In the genomic region with DNA sequence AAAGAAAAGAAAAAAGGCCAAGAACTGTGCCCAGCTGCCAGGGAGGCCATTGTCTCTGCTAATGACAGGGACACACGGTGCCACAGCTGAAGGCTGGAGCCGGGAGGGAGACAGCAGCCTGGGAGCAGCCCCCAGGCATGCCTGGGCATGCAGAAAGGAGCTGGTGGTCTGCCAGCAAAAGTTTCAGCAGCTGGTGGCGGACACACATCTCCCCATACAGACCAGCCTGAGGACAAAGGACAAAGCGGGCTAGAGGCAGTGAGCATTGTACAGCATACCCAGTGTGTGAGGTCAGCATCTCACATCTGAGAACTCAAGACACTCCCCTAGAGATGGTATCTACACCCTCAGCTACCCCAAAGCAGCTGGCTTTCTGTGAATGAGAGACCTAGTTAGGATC, we compare ENCODE assay signal across 12 mouse cellular contexts. TPM values are rescaled to one million over a fixed set of nuclear protein-coding genes. Genes with fewer than 3 reads are reported as not detected.
DNase-seq lines count a peak whose midpoint lies in the region; ATAC-seq and TF ChIP-seq lines count a peak whose summit lies in the region.
"Had no signal": no experiment of that assay in that cellular context is flagged by ENCODE, and none has a peak within 500 bp of the region (broad histone marks: within the 10 kb centered on the region; RNA-seq: fewer than 3 reads in every experiment).

No protein-coding gene starts in this region.

- 56% methylated on average over 4 of the region's 4 CpGs for WGBS in lung, embryonic 14.5 days
- WGBS in forebrain, embryonic 14.5 days, result 12% methylated on average over 4 of the region's 4 CpGs

- H3K4me2 ChIP-seq in lung, embryonic 14.5 days, result no peak overlapping the region
- no peak overlapping the region for H3K4me2 ChIP-seq in forebrain, embryonic 14.5 days (ENCODE audit: low read length)
- H3K4me2 ChIP-seq in myocyte (ENCODE audit: low read depth), result peak overlapping the region; percentile 42
- H3K4me2 ChIP-seq: liver, embryonic 15.5 days had no signal

- no peaks in the 10 kb centered on the region for H3K79me2 ChIP-seq in myocyte (ENCODE audit: control insufficient read depth, insufficient read depth)

- no peak overlapping the region for H3K27ac ChIP-seq in lung, embryonic 14.5 days (ENCODE audit: low read depth)
- peak overlapping the region; percentile 45 for H3K27ac ChIP-seq in forebrain, embryonic 14.5 days (ENCODE audit: low read depth, low read length)
- H3K27ac ChIP-seq: liver, embryonic 15.5 days had no signal

- DNase-seq in lung, embryonic 14.5 days, result peak; percentile 41
- no peak for DNase-seq in lung, postnatal 25 days (ENCODE audit: low spot score)
- peak; percentile 23 for DNase-seq in R1 (ENCODE audit: low read depth, low spot score)
- DNase-seq in forebrain, embryonic 14.5 days (ENCODE audit: low spot score), result peak; percentile 82
- DNase-seq in T-cell, adult 2 months (ENCODE audit: low spot score), result no peak
- DNase-seq: adrenal gland, postnatal 36 days; spleen, adult 18-20 months had no signal

- H3K4me3 ChIP-seq in lung, embryonic 14.5 days (ENCODE audit: low read depth, low read length), result no peak overlapping the region
- H3K4me3 ChIP-seq in forebrain, embryonic 14.5 days (ENCODE audit: low read depth, low read length), result no peak overlapping the region
- no peak overlapping the region for H3K4me3 ChIP-seq in myocyte
- H3K4me3 ChIP-seq: erythroblast, embryonic 14.5 days; liver, embryonic 15.5 days had no signal

- H3ac ChIP-seq in myocyte (ENCODE audit: control insufficient read depth, insufficient read length), result no peak overlapping the region

- no peaks in the 10 kb centered on the region for H3K27me3 ChIP-seq in lung, embryonic 14.5 days (ENCODE audit: insufficient read depth, low read length)
- no peaks in the 10 kb centered on the region for H3K27me3 ChIP-seq in forebrain, embryonic 14.5 days (replicated peaks; ENCODE audit: control insufficient read depth, insufficient read depth, low read length)
- no peaks in the 10 kb centered on the region for H3K27me3 ChIP-seq in myocyte (ENCODE audit: control insufficient read depth, insufficient read depth, insufficient read length)
- H3K27me3 ChIP-seq: liver, embryonic 15.5 days had no signal

- no peaks in the 10 kb centered on the region for H3K4me1 ChIP-seq in lung, embryonic 14.5 days (ENCODE audit: insufficient read depth)
- H3K4me1 ChIP-seq in forebrain, embryonic 14.5 days (ENCODE audit: control insufficient read depth, insufficient read depth, low read length), result peaks cover 23% of the 10 kb centered on the region
- H3K4me1 ChIP-seq: liver, embryonic 15.5 days had no signal

- H3K9ac ChIP-seq in lung, embryonic 14.5 days, result no peak overlapping the region
- no peak overlapping the region for H3K9ac ChIP-seq in forebrain, embryonic 14.5 days (ENCODE audit: low read length)
- H3K9ac ChIP-seq: liver, embryonic 15.5 days had no signal

- no peak for TF ChIP-seq CTCF in lung, embryonic 14.5 days (IDR thresholded peaks at IDR 0.05; ENCODE audit: low read depth)

- H3K9me3 ChIP-seq in lung, embryonic 14.5 days (ENCODE audit: low read depth, low read length), result no peaks in the 10 kb centered on the region
- no peaks in the 10 kb centered on the region for H3K9me3 ChIP-seq in forebrain, embryonic 14.5 days (replicated peaks; ENCODE audit: control insufficient read depth, low read length)
- H3K9me3 ChIP-seq: liver, embryonic 15.5 days had no signal

- H3K36me3 ChIP-seq in lung, embryonic 14.5 days (ENCODE audit: insufficient read depth), result no peaks in the 10 kb centered on the region
- no peaks in the 10 kb centered on the region for H3K36me3 ChIP-seq in forebrain, embryonic 14.5 days (ENCODE audit: control insufficient read depth, insufficient read depth, low read length)
- H3K36me3 ChIP-seq in myocyte (ENCODE audit: control insufficient read depth, insufficient read depth), result no peaks in the 10 kb centered on the region
- H3K36me3 ChIP-seq: liver, embryonic 15.5 days had no signal

- TF ChIP-seq POLR2A in myocyte (IDR thresholded peaks at IDR 0.05; ENCODE audit: insufficient read length, low read depth), result peak; percentile 25

- ATAC-seq in lung, embryonic 14.5 days (ENCODE audit: insufficient read depth), result peak; percentile 69
- ATAC-seq in forebrain, embryonic 14.5 days, result peak; percentile 83
- ATAC-seq in megakaryocyte progenitor cell, adult 5-6 weeks (replicated peaks; ENCODE audit: poor library complexity), result no peak
- ATAC-seq: inflammation-experienced regulatory T-cells, adult 6 months had no signal

TF ChIP-seq in myocyte, 11 proteins besides CTCF, POLR2A, EP300 and RAD21:
- TF ChIP-seq E2F4 (IDR thresholded peaks at IDR 0.05; ENCODE audit: insufficient read depth) (no peak), MYOD1 (IDR thresholded peaks at IDR 0.05; ENCODE audit: control insufficient read depth in 1 of 3, insufficient read length in 2 of 3, low read depth in 2 of 3) (peak in 2 of 3 experiments; percentile 27 to 76), SRF (IDR thresholded peaks at IDR 0.05; ENCODE audit: control insufficient read depth, insufficient read length, low read depth) (no peak), USF1 (IDR thresholded peaks at IDR 0.05; ENCODE audit: low read depth) (no peak), MYOG (IDR thresholded peaks at IDR 0.05; ENCODE audit: control insufficient read depth in 1 of 3, insufficient read depth in 1 of 3, insufficient read length in 2 of 3, low read depth in 2 of 3) (peak; percentile 30 to 87 (median 43)), TCF12 (IDR thresholded peaks at IDR 0.05; ENCODE audit: insufficient read depth, poor library complexity, severe bottlenecking) (peak; percentile 1)

RNA-seq across cellular contexts. Expression of a gene that starts 37.5 kb away (rescaled TPM):
- 10.6 and 12.7 TPM in 2 replicates for polyA plus RNA-seq in lung, embryonic 14.5 days (2014; fragmentation: Nextera tagmentation; extraction: Ambion mirVana)
- polyA plus RNA-seq in forebrain, embryonic 14.5 days (2014; fragmentation: Nextera tagmentation; extraction: Ambion mirVana), result 23.4 and 26.1 TPM in 2 replicates
- 13.9 TPM for polyA plus RNA-seq in myocyte (2012; fragmentation: generic; extraction: Trizol)
- total RNA-seq in megakaryocyte progenitor cell, adult 5-6 weeks (2015), result 4.0 and 6.6 TPM in 2 replicates
- total RNA-seq in megakaryocyte progenitor cell, adult 5-6 weeks (2017), result 8.1 and 10.8 TPM in 2 replicates

Comparison
In these comparisons a context has a peak if more than half of its experiments do, and no peak if none do; other contexts are left out.
1. DNase-seq: peak in lung, embryonic 14.5 days (single experiment), R1 (single experiment) and forebrain, embryonic 14.5 days (single experiment); none in lung, postnatal 25 days (single experiment) and T-cell, adult 2 months (single experiment).